Mouse (Mus musculus) liver, embryonic 14.5 days (tissue): ENCODE measurements at regions not wholly inside any gene's neighbourhood (a gene's known extent, or its start where the extent isn't known, plus 50 kb on each side); places are given as distances from the start of the nearest gene placed in this dataset.

Experiments
- ATAC-seq: fragments of 200-750 bp; cut with Nextera tagmentation; 2 replicates; pipeline ENCODE4 v1.8.0; 2017; ENCODE audit warnings: moderate number of reproducible peaks, mild to moderate bottlenecking, moderate library complexity; ENCODE audit not compliant: insufficient read depth
- DNase-seq, 3 experiments: peaks; one replicate each; pipeline ENCODE4 v3.0.0-alpha.2; 2012 to 2013; ENCODE audit warnings: low read depth in 3 of 3, low spot score in 3 of 3
- H3K27ac ChIP-seq: fragments of 300-500 bp; sonication (generic); 2 replicates; pipeline ENCODE4 v1.5.1; 2014; ENCODE audit warnings: moderate library complexity, mild to moderate bottlenecking, control low read depth, inconsistent platforms
- H3K27me3 ChIP-seq: fragments of 300-500 bp; sonication (generic); 2 replicates; pipeline ENCODE4 v1.6.1; 2014; ENCODE audit warnings: mild to moderate bottlenecking, low read length, moderate library complexity; ENCODE audit not compliant: control insufficient read depth, insufficient read depth
- H3K36me3 ChIP-seq: fragments of 300-500 bp; sonication (generic); replicated peaks from 2 replicates; pipeline ENCODE4 v1.6.1; 2014; ENCODE audit warnings: low read depth; ENCODE audit not compliant: control insufficient read depth, insufficient read depth
- H3K4me1 ChIP-seq, 2 experiments: fragments of 200-500 bp in 1 of 2; fragments of 300-500 bp in 1 of 2; sonication (generic) in 1 of 2; replicated peaks; 2 replicates each; pipeline ENCODE4 v1.6.1; 2012 to 2014; ENCODE audit warnings: antibody characterized with exemption in 1 of 2, inconsistent platforms in 1 of 2, low read length in 1 of 2; ENCODE audit not compliant: control insufficient read depth in 2 of 2, insufficient read depth in 2 of 2
- H3K4me2 ChIP-seq: fragments of 300-500 bp; sonication (generic); 2 replicates; pipeline ENCODE4 v1.6.1; 2014; ENCODE audit warnings: low read depth, mild to moderate bottlenecking, control low read depth, moderate library complexity
- H3K4me3 ChIP-seq, 2 experiments: fragments of 200-500 bp in 1 of 2; fragments of 300-500 bp in 1 of 2; sonication (generic) in 1 of 2; 2 replicates each; pipeline ENCODE4 v1.5.1; 2012 to 2014; ENCODE audit warnings: low read depth in 2 of 2, low read length in 2 of 2, mild to moderate bottlenecking in 2 of 2, control low read depth in 1 of 2, inconsistent platforms in 1 of 2, moderate library complexity in 1 of 2; ENCODE audit not compliant: insufficient read depth in 1 of 2
- H3K9ac ChIP-seq: fragments of 300-500 bp; sonication (generic); replicated peaks from 2 replicates; pipeline ENCODE4 v1.6.1; 2014; ENCODE audit warnings: mild to moderate bottlenecking, control low read depth, moderate library complexity
- H3K9me3 ChIP-seq: fragments of 300-500 bp; sonication (generic); 2 replicates; pipeline ENCODE4 v1.6.1; 2016; ENCODE audit warnings: low read length, mixed read lengths; ENCODE audit not compliant: control insufficient read depth
- CTCF ChIP-seq: IDR thresholded peaks from 2 replicates; pipeline ENCODE4 v1.5.1; 2016; ENCODE audit warnings: antibody characterized with exemption, low read depth, control low read depth
- EP300 ChIP-seq: IDR thresholded peaks from 2 replicates; pipeline ENCODE4 v1.6.1; 2016; ENCODE audit warnings: antibody characterized with exemption, low read depth
- WGBS: fragments of 180-500 bp; shearing (Covaris S2); extraction: QIAGEN DNeasy Blood & Tissue Kit; methylation state at CpG from one replicate; pipeline ENCODE4 v1.1.7; 2014; ENCODE audit not compliant: insufficient replicate concordance; 5-methylcytosine and 5-hydroxymethylcytosine counted together

DNA sequence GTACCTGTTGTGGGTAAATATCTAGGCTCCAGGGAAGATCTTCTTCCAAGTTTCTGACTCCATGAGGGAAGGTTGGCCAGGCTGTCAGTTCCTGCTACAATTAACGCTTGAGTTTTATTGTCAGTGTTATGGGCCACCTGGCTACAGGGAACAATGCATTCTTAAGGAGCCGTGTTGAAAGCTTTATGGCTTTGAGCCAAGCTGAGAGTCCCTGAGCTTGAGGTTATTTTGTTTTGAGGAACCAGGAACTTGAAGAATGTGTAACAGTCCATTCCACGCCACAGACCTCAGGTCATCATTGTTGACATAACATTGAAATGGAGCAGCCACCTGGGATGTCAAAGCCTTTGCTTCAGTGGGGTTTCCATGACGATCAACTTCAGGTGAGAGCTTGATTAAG lies 71.6 kb upstream of the Lhx8 start:
- no peak overlapping the region for H3K27ac ChIP-seq
- WGBS = 49% methylated on average over 4 of the region's 4 CpGs
- H3K9ac ChIP-seq = no peak overlapping the region
- no peak overlapping the region for H3K4me3 ChIP-seq
- H3K4me2 ChIP-seq = no peak overlapping the region
- DNase-seq (no peak), ATAC-seq (no peak)
- H3K9me3 ChIP-seq = no peaks in the 10 kb centered on the region
- H3K36me3 ChIP-seq = no peaks in the 10 kb centered on the region
- no peaks in the 10 kb centered on the region for H3K4me1 ChIP-seq
- no peaks in the 10 kb centered on the region for H3K27me3 ChIP-seq
- TF ChIP-seq CTCF = no peak
- no peak for TF ChIP-seq EP300

DNA sequence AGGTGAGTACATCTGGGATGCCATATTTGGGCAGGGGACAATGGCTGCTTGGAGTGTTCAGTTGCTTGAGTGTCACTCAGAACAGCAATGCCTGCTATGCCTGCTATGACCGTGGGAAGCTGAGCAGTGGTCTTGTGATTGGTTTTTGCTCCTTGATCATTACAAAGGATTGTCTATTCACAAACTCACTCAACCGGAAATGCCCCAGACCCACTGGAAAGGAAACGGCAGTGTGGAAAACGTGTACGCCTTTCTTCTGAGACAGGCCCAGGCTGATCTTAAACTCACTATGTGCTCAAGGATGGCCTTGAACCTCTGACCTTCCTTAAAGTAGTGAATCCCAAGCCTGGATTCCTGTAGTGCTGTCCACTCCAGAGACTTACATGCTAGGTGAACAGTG lies 63.2 kb upstream of the Lhx8 start:
- H3K27me3 ChIP-seq = no peaks in the 10 kb centered on the region
- 60% methylated on average over 5 of the region's 5 CpGs for WGBS
- H3K27ac ChIP-seq = no peak overlapping the region
- no peaks in the 10 kb centered on the region for H3K36me3 ChIP-seq
- TF ChIP-seq CTCF (no peak), EP300 (no peak)
- no peaks in the 10 kb centered on the region for H3K4me1 ChIP-seq
- H3K4me2 ChIP-seq = no peak overlapping the region
- no peak for DNase-seq
- no peak overlapping the region for H3K4me3 ChIP-seq
- no peak for ATAC-seq
- H3K9me3 ChIP-seq = no peaks in the 10 kb centered on the region
- no peak overlapping the region for H3K9ac ChIP-seq

DNA sequence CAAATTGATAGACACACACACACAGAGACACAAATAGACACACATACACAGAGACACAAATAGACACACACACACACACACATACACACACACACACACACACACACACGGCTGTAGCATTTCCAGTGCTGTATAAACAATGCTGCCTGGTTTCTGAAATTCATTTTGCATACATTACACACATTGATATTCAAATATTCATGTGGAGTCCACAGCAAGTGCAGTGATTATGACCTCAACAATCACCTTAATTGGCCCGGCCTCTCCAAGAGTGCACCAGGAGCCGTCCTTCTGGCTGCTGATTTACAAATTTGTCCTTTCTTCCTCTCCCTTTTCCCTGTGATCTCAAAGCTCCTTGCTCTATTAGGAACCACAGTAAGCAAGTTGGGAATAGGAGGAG lies 61.2 kb upstream of the Lhx8 start:
- no peak overlapping the region for H3K9ac ChIP-seq
- no peak overlapping the region for H3K27ac ChIP-seq
- no peaks in the 10 kb centered on the region for H3K4me1 ChIP-seq
- no peak overlapping the region for H3K4me3 ChIP-seq
- H3K36me3 ChIP-seq = no peaks in the 10 kb centered on the region
- no peak for TF ChIP-seq EP300
- no peak for TF ChIP-seq CTCF
- H3K27me3 ChIP-seq = no peaks in the 10 kb centered on the region
- WGBS = 64% methylated on average over 3 of the region's 3 CpGs
- ATAC-seq (no peak), DNase-seq (no peak)
- H3K4me2 ChIP-seq = no peak overlapping the region
- H3K9me3 ChIP-seq = no peaks in the 10 kb centered on the region

DNA sequence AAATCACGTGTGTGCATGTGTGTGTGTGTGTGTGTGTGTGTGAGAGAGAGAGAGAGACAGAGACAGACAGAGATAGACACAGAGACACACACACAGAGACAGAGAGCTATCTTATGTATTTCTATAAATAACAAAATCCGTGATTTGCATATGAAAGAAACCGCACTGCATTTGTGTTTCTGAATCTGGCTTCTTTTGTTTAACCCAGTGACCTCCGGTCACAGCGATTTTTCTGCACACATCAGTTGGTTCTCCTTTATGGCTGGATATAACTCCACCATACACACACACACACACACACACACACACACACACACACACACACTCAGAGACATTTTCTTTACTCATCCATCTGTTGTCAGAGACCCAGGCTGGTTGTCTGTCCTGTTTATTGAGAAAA lies 58.2 kb upstream of the Lhx8 start:
- TF ChIP-seq CTCF = no peak
- no peak for TF ChIP-seq EP300
- no peaks in the 10 kb centered on the region for H3K27me3 ChIP-seq
- no peaks in the 10 kb centered on the region for H3K4me1 ChIP-seq
- DNase-seq (no peak), ATAC-seq (no peak)
- H3K36me3 ChIP-seq = no peaks in the 10 kb centered on the region
- H3K27ac ChIP-seq = no peak overlapping the region
- no peak overlapping the region for H3K4me3 ChIP-seq
- no peak overlapping the region for H3K9ac ChIP-seq
- H3K4me2 ChIP-seq = no peak overlapping the region
- no peaks in the 10 kb centered on the region for H3K9me3 ChIP-seq
- 65% methylated on average over 5 of the region's 5 CpGs for WGBS

DNA sequence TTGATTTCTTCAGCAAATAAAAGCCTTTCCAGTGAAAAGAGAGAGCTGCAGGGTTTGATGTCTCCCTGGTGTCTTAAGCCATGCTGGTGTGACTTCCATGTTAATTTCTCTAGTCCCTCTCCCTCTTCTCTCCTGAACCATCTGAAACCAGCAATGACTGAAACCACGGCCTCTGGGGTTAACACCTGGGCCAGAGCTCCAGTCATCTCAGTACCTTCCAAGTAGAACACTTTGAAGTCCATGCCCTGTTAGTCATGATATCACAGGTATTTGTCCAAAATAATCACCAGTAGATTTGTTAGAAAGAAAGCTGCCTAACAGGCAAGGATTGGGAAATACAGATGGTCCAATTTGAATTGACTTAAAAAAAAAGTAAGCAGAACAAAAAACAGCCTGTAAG lies 56.8 kb upstream of the Lhx8 start:
- no peak overlapping the region for H3K4me2 ChIP-seq
- H3K9ac ChIP-seq = no peak overlapping the region
- TF ChIP-seq CTCF = no peak
- no peak for TF ChIP-seq EP300
- 65% methylated on average over 1 of the region's 1 CpGs for whole genome bisulfite sequencing
- ATAC-seq = no peak
- H3K9me3 ChIP-seq = no peaks in the 10 kb centered on the region
- no peak overlapping the region for H3K27ac ChIP-seq
- no peaks in the 10 kb centered on the region for H3K4me1 ChIP-seq
- H3K36me3 ChIP-seq = no peaks in the 10 kb centered on the region
- H3K4me3 ChIP-seq = no peak overlapping the region
- DNase-seq = no peak
- no peaks in the 10 kb centered on the region for H3K27me3 ChIP-seq
